Mouse (Mus musculus) intestine, embryonic 15.5 days (tissue): Measurements from ENCODE around the gene Depdc1b. TPM values are rescaled to one million over a fixed set of nuclear protein-coding genes. Genes with fewer than 3 reads are reported as not detected.
A peak's percentile ranks its signal among the peaks of the same experiment; 100 is the strongest.

Experiments
- ATAC-seq: fragments of 200-750 bp; cut with Nextera tagmentation; 2 replicates; pipeline ENCODE4 v1.8.0; 2017; ENCODE audit warnings: moderate TSS enrichment, moderate library complexity
- H3K27ac ChIP-seq: fragments of 300-500 bp; sonication (generic); 2 replicates; pipeline ENCODE4 v1.5.1; 2015; ENCODE audit warnings: mild to moderate bottlenecking, inconsistent platforms
- H3K27me3 ChIP-seq: fragments of 300-500 bp; sonication (generic); replicated peaks from 2 replicates; pipeline ENCODE4 v1.6.1; 2015; ENCODE audit warnings: inconsistent platforms
- H3K36me3 ChIP-seq: fragments of 300-500 bp; sonication (generic); 2 replicates; pipeline ENCODE4 v1.6.1; 2015; ENCODE audit warnings: inconsistent platforms
- H3K4me1 ChIP-seq: fragments of 300-500 bp; sonication (generic); replicated peaks from 2 replicates; pipeline ENCODE4 v1.6.1; 2015; ENCODE audit warnings: inconsistent platforms
- H3K4me2 ChIP-seq: fragments of 300-500 bp; sonication (generic); replicated peaks from 2 replicates; pipeline ENCODE4 v1.6.1; 2015; ENCODE audit warnings: mild to moderate bottlenecking, inconsistent platforms
- H3K4me3 ChIP-seq: fragments of 300-500 bp; sonication (generic); replicated peaks from 2 replicates; pipeline ENCODE4 v1.5.1; 2015; ENCODE audit warnings: inconsistent platforms
- H3K9ac ChIP-seq: fragments of 300-500 bp; sonication (generic); 2 replicates; pipeline ENCODE4 v1.6.1; 2015; ENCODE audit warnings: inconsistent platforms
- H3K9me3 ChIP-seq: fragments of 300-500 bp; sonication (generic); 2 replicates; pipeline ENCODE4 v1.6.1; 2016; ENCODE audit warnings: inconsistent platforms
- WGBS: fragments of 180-500 bp; shearing (Covaris S2); methylation state at CpG from one replicate; pipeline ENCODE4 v1.1.7; 2015; 5-methylcytosine and 5-hydroxymethylcytosine counted together
- polyA plus RNA-seq: library from polyadenylated mRNA; unstranded; fragments of >200 nt; fragmentation: Nextera tagmentation; extraction: Ambion mirVana; gene quantifications from 2 replicates; pipeline ENCODE4 v1.2.1, GENCODE M21; 2015

Gene Depdc1b
- polyA plus RNA-seq, 1 experiment from 2014 or later, result 6.6 TPM

DNA sequence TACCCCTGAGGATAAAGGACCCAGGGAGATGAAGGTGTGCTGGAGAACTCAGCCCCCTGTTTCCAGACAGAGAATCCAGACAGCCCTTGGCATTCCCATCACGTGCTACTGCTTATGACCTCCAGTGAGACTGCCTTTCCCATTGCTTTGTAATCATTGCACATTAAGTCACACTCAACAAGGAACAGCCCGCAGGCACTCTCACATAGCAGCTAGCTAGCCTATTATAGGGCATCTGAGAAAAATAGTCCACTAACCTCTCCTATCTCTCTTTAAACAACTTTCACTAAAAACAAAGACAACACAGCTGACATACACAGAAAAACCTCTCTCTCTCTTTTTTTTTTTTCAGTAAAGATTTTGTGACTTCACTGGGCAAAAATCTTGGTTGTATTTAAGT is 113.5 kb downstream of the Depdc1b start:
- no peak for ATAC-seq
- Histone ChIP-seq H3K36me3 (no peaks in the 10 kb centered on the region), H3K9me3 (no peaks in the 10 kb centered on the region), H3K4me1 (no peaks in the 10 kb centered on the region), H3K4me2 (no peak overlapping the region), H3K27me3 (no peaks in the 10 kb centered on the region), H3K9ac (no peak overlapping the region), H3K27ac (no peak overlapping the region), H3K4me3 (no peak overlapping the region)
- WGBS, result 82% methylated on average over 2 of the region's 2 CpGs

GRCm38 (mm10) chr13:108431776-108432175 is 115.6 kb downstream of the Depdc1b start:
- Histone ChIP-seq H3K4me2 (no peak overlapping the region), H3K9ac (no peak overlapping the region), H3K4me1 (no peaks in the 10 kb centered on the region), H3K27me3 (no peaks in the 10 kb centered on the region), H3K9me3 (no peaks in the 10 kb centered on the region), H3K27ac (no peak overlapping the region), H3K36me3 (no peaks in the 10 kb centered on the region), H3K4me3 (no peak overlapping the region)
- ATAC-seq, result no peak
- WGBS, result 93% methylated on average over 3 of the region's 3 CpGs

DNA sequence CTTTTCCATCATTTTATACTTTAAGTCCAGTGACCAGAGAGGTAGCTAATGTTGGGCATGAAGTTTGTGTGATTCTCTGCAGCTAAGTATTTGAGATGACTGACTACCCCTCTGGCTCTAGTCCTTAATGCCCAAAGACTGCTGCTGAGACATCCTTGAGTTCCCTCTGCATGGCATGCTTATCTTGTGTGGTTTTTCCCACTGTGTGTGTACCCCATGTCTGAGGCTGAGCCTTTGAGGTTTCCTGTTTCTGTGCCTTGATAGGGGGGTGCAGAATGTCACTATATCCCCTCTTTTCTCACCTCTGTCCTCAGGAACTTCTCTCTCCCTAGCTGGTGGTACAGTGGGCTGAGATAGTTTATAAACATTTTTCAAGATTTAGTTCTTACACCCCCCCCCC is 119.6 kb downstream of the Depdc1b start:
- no peaks in the 10 kb centered on the region for H3K27me3 ChIP-seq
- H3K9me3 ChIP-seq, result no peaks in the 10 kb centered on the region
- ATAC-seq, result no peak
- H3K4me2 ChIP-seq, result no peak overlapping the region
- no peak overlapping the region for H3K9ac ChIP-seq
- no peaks in the 10 kb centered on the region for H3K4me1 ChIP-seq
- no peak overlapping the region for H3K27ac ChIP-seq
- H3K36me3 ChIP-seq, result no peaks in the 10 kb centered on the region
- H3K4me3 ChIP-seq, result no peak overlapping the region

DNA sequence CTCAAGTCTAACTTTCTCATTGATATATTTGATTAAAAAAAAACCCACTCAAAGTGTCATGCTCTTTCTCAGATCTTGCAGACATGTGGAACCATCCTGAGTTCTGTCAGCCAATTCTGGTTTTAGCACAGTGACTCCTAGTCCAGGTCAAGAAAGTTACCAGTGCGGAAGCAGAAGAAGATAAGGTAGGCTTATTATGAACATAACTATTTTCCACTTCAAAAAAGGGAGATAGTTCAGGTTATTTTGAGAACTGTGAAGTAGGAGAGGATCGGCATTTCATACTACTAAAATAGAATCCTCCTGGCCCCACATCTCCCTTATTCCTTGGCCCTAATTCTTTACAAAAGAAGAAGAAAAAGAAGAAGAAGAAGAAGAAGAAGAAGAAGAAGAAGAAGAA is 121.3 kb downstream of the Depdc1b start:
- H3K9me3 ChIP-seq, result no peaks in the 10 kb centered on the region
- H3K4me1 ChIP-seq, result no peaks in the 10 kb centered on the region
- no peaks in the 10 kb centered on the region for H3K27me3 ChIP-seq
- 96% methylated on average over 2 of the region's 2 CpGs for WGBS
- no peak overlapping the region for H3K4me2 ChIP-seq
- H3K36me3 ChIP-seq, result no peaks in the 10 kb centered on the region
- no peak for ATAC-seq
- no peak overlapping the region for H3K9ac ChIP-seq
- H3K4me3 ChIP-seq, result no peak overlapping the region
- H3K27ac ChIP-seq, result no peak overlapping the region

DNA sequence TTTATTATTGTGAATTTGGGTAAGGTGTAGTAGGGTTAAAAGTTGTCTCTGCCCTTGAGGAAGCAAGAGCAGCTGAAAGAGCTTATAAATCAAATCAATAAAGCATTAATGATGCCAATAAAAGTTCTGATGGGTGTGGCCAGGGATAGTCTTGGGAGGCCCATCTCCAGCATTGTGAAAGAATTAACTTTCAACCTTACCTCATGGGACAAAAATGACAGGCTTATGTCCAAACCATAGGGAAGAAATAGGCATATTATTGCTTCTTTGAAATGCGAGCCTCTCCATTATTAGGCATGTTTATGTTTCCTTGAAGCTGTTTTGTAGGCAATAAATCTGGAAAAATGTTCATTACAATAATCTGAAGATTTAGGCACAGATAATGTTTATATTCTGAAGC is 122.9 kb downstream of the Depdc1b start:
- Histone ChIP-seq H3K4me1 (no peaks in the 10 kb centered on the region), H3K4me3 (no peak overlapping the region), H3K36me3 (no peaks in the 10 kb centered on the region), H3K4me2 (no peak overlapping the region), H3K27ac (no peak overlapping the region), H3K9me3 (no peaks in the 10 kb centered on the region), H3K27me3 (no peaks in the 10 kb centered on the region), H3K9ac (no peak overlapping the region)
- WGBS, result 70% methylated on average over 1 of the region's 1 CpGs
- no peak for ATAC-seq

GRCm38 (mm10) chr13:108448348-108448931 is 132.3 kb downstream of the Depdc1b start:
- H3K9me3 ChIP-seq, result no peaks in the 10 kb centered on the region
- H3K4me1 ChIP-seq, result 0 out of 2 replicates have a peak, but pooled peaks cover 3% of the 10 kb centered on the region
- H3K27me3 ChIP-seq, result no peaks in the 10 kb centered on the region
- ATAC-seq, result no peak
- no peak overlapping the region for H3K27ac ChIP-seq
- 35% methylated on average over 11 of the region's 11 CpGs for WGBS
- no peaks in the 10 kb centered on the region for H3K36me3 ChIP-seq
- peak overlapping the region; percentile 17; the same call in 1 of the 2 replicates for H3K4me2 ChIP-seq
- no peak overlapping the region for H3K9ac ChIP-seq
- H3K4me3 ChIP-seq, result no peak overlapping the region

DNA sequence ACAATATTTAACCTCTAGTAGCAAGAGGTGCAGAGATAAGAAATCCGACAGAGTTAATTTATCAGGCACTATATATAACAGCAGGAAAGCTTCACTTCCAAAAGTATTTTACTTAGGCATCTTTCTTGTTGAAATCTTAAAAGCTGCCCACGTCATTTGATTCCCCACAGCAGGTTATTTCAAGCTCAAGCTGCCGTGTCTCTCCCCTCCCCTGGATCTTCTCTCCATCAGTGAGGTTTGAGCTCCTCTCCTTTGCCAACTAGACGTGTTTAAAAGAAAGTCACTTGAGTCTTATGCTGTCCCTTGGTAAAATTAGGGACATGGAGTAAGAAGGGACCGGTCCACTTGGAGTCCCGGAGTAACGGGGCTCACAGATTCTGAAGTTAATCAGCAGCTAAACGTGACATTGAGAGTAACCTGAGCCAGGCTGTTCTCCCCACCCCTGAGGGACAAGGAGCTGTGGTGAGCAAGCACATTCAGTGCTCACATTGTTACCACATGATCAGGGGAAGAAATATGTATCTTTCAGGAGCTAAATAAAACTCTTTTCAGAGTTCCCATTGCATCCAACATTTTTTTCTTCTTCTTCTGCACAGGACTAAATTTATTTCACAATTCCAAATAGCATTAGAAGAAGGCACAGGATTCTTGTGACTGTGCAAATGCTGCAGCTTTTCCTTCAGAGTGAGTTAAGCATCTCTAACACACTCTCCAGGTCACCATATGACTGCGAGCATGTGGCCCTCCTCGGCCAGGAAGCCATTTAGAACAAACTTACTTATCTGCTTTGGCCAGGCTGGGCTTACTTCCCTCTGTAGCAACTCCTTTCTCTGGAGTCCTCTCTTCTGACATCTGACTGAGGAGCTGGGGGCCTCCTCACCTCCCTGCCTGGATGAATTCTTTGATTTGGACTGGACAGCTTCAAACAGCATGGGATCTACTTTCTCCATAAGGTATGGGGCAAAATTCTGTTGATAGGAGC is 133.3 kb downstream of the Depdc1b start, which contains the start of gene Pde4d:
Gene Pde4d, plus strand, starts transcription at position 833 of the 982 bp plus-strand sequence.
- H3K4me3 ChIP-seq, result no peak within 1 kb of the TSS
- 0 out of 2 replicates have a peak within 1 kb of the TSS, but pooled peaks have one; percentile 18 for H3K4me2 ChIP-seq
- no peak within 1 kb of the TSS for H3K9ac ChIP-seq
- H3K27me3 ChIP-seq, result no peaks in the 10 kb centered on the region
- 0 out of 2 replicates have a peak, but pooled peaks cover 3% of the 10 kb centered on the region for H3K4me1 ChIP-seq
- H3K9me3 ChIP-seq, result no peaks in the 10 kb centered on the region
- peak; percentile 66; the same call in 1 of the 2 replicates for ATAC-seq
- no peaks in the 10 kb centered on the region for H3K36me3 ChIP-seq
- peak within 1 kb of the TSS; percentile 25; the same call in 1 of the 2 replicates for H3K27ac ChIP-seq
- WGBS, result 18% methylated on average over 10 of the region's 10 CpGs

- Histone ChIP-seq H3K36me3 (no peaks in the 10 kb centered on the region), H3K4me3 (no peak overlapping the region), H3K27ac (no peak overlapping the region), H3K4me2 (no peak overlapping the region), H3K4me1 (0 out of 2 replicates have a peak, but pooled peaks cover 3% of the 10 kb centered on the region), H3K27me3 (no peaks in the 10 kb centered on the region), H3K9ac (no peak overlapping the region), H3K9me3 (no peaks in the 10 kb centered on the region)
- 81% methylated on average over 2 of the region's 2 CpGs for WGBS
- ATAC-seq, result no peak
Measured at GRCm38 (mm10) chr13:108451122-108451521, 135.0 kb downstream of the Depdc1b start.

- Histone ChIP-seq H3K27ac (0 out of 2 replicates have a peak overlapping the region, but pooled peaks have one; percentile 33), H3K4me1 (0 out of 2 replicates have a peak, but pooled peaks cover 3% of the 10 kb centered on the region), H3K9ac (no peak overlapping the region), H3K9me3 (no peaks in the 10 kb centered on the region), H3K4me3 (no peak overlapping the region), H3K4me2 (no peak overlapping the region), H3K27me3 (no peaks in the 10 kb centered on the region), H3K36me3 (no peaks in the 10 kb centered on the region)
- 66% methylated on average over 6 of the region's 6 CpGs for WGBS
- peak; percentile 92 for ATAC-seq
Measured at GRCm38 (mm10) chr13:108453064-108453919, 137.2 kb downstream of the Depdc1b start.
